Mouse (Mus musculus) testis, adult 2 months (tissue): ENCODE measurements around the gene Gm20388. TPM values are rescaled to one million over a fixed set of nuclear protein-coding genes. Genes with fewer than 3 reads are reported as not detected.
A peak's percentile ranks its signal among the peaks of the same experiment; 100 is the strongest.

ENCODE experiments used
- H3K27ac ChIP-seq: fragments of 200-500 bp; 2 replicates; pipeline ENCODE4 v1.5.1; 2012; ENCODE audit warnings: low read depth, low read length; ENCODE audit not compliant: control insufficient read depth, insufficient read depth
- H3K27me3 ChIP-seq: fragments of 200-500 bp; 2 replicates; pipeline ENCODE4 v1.6.1; 2012; ENCODE audit warnings: mild to moderate bottlenecking, low read length, moderate library complexity; ENCODE audit not compliant: control insufficient read depth, insufficient read depth
- H3K36me3 ChIP-seq: fragments of 200-500 bp; 2 replicates; pipeline ENCODE4 v1.6.1; 2012; ENCODE audit warnings: mild to moderate bottlenecking, low read length; ENCODE audit not compliant: control insufficient read depth, insufficient read depth
- H3K4me1 ChIP-seq: fragments of 200-500 bp; 2 replicates; pipeline ENCODE4 v1.6.1; 2012; ENCODE audit warnings: low read length; ENCODE audit not compliant: control insufficient read depth, insufficient read depth
- H3K4me3 ChIP-seq: fragments of 200-500 bp; 2 replicates; pipeline ENCODE4 v1.5.1; 2012; ENCODE audit warnings: low read depth, mild to moderate bottlenecking, low read length, moderate library complexity, mixed read lengths; ENCODE audit not compliant: control insufficient read depth
- CTCF ChIP-seq: fragments of 200-500 bp; IDR thresholded peaks from 2 replicates; pipeline ENCODE4 v1.5.1; 2012; ENCODE audit warnings: low read depth, mild to moderate bottlenecking, inconsistent platforms, low read length, moderate library complexity; ENCODE audit not compliant: control insufficient read depth, insufficient read depth, insufficient replicate concordance
- POLR2A ChIP-seq: fragments of 200-500 bp; IDR thresholded peaks from 2 replicates; pipeline ENCODE4 v1.6.1; 2012; ENCODE audit warnings: low read depth, mild to moderate bottlenecking, inconsistent platforms, low read length, moderate library complexity; ENCODE audit not compliant: control insufficient read depth
- polyA plus RNA-seq: library from polyadenylated mRNA; depleted of rRNA; stranded (reverse); fragments of >200 nt; gene quantifications from 2 replicates; pipeline ENCODE4 v1.2.3, GENCODE M21; 2012

The Gm20388 gene
- polyA plus RNA-seq, 1 experiment = 5.6 TPM

DNA sequence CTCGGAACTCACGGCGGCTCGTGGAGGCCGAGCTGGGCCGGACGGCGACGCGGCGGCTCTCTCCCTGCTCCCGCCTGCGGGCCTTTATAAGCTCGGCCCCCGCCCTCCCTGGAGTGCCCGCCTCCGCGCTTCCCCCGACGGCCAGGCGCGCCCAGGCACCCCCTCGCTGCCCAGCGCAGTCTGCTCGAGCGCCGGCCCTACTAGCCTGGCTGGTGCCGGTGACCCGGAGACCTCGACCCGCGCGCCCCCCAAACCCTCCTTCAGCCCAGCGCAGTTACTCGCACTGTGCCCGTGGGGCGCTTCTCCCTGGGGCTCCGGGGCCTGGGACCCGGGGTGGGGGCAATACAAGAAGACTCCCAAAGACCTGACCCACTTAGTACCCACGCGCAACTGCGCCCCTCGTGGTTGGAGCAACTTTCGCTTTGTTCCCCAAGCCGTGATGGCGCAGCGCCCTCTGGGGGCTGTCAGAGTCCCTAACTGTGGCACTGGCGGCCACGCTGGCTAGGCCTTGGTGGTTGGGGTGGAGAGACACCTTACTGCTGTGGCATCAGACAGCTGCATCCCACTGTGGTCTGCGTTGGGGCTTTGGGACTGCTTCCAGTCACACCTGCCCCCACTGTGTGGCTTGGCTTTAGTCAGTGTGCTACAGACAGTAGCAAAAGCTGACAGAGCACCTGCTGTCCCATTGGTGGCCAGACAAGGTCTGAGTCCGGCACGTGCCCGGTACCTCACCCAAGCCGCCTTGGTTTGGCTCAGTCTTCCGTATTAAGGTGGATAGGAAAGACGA is 2640.8 kb downstream of the Gm20388 start, which contains the start of gene Piezo1:
Piezo1 (minus strand) TSS at position 65 of the 787 bp plus-strand sequence.
- peaks cover 25% of the 10 kb centered on the region for H3K4me1 ChIP-seq
- H3K36me3 ChIP-seq = no peaks in the 10 kb centered on the region
- H3K27me3 ChIP-seq = no peaks in the 10 kb centered on the region
- peak within 1 kb of the TSS; percentile 72 for H3K4me3 ChIP-seq
- no peak within 1 kb of the TSS for H3K27ac ChIP-seq
- peak; percentile 93 for TF ChIP-seq CTCF
- no peak; the same call in 1 of the 2 replicates for TF ChIP-seq POLR2A

DNA sequence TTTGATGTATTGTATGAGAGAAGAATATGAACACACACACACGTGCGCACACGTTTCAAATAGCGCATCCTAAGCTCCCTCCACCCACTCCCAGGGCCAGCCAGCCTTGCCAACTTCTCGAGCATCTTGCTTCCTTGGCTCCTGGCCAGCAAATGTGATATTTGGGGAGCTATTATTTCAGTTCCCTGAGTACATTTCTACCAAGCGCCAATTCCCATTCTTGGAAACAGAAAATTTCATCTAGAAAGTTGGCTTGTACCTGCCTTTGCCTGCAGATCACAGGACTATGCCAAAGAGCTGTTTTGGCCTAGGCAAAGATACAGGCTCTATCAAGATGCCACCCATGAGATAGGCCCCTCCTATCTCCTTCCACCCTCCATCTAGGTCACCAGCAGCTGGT is 2644.1 kb downstream of the Gm20388 start:
- no peaks in the 10 kb centered on the region for H3K27me3 ChIP-seq
- no peak overlapping the region for H3K27ac ChIP-seq
- H3K4me3 ChIP-seq = no peak overlapping the region
- H3K36me3 ChIP-seq = no peaks in the 10 kb centered on the region
- TF ChIP-seq CTCF (no peak), POLR2A (no peak)
- H3K4me1 ChIP-seq = peaks cover 32% of the 10 kb centered on the region

DNA sequence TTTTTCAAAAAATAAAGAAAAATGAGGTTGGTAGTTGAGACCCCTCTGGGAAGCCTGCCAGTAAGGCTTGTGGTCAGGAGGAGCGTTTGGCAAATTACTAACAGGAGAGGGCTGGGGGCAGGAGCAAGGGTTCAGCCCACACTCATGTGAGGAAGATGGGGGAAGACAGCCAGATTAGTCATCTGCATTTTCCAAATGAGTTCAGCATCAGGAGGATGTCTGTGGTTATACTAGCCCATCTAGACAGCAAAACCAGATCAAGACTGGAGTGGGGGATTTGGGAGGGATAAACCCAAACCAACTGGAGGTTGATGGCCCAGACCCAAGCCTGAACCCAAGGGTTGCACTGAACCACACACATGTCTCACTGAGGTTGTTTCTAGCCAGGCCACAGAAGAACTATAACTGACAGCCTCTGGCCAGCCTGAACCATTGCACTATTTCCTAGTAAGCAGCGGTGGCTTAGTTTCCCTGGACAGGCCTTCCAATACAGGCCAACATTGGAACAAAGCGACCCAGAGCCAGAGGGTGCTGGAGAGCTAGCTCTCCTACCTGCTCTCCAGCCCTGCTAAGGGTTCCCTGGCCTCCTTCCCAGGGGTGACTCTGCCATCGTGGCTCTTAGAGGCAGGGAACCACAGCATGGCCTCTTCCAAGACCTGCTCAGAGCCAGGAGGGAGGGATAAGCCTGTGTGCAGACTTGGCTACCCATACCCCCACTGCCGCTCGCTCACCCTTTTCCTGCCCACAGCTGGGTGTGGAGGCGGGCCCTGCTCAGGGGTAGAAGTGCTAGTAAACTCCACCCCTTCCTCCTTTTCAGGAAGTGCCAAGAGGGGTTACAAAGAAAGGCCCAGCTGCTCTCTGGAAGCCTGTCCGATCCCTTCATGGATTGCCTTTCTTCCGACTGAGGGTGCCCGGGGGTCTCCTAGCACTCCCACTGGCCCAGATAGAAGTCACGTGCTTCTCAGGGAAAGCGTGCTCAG is 2645.7 kb downstream of the Gm20388 start:
- Histone ChIP-seq H3K27ac (no peak overlapping the region), H3K27me3 (no peaks in the 10 kb centered on the region), H3K4me1 (peaks cover 23% of the 10 kb centered on the region), H3K36me3 (no peaks in the 10 kb centered on the region), H3K4me3 (no peak overlapping the region)
- TF ChIP-seq POLR2A = no peak
- no peak for TF ChIP-seq CTCF

DNA sequence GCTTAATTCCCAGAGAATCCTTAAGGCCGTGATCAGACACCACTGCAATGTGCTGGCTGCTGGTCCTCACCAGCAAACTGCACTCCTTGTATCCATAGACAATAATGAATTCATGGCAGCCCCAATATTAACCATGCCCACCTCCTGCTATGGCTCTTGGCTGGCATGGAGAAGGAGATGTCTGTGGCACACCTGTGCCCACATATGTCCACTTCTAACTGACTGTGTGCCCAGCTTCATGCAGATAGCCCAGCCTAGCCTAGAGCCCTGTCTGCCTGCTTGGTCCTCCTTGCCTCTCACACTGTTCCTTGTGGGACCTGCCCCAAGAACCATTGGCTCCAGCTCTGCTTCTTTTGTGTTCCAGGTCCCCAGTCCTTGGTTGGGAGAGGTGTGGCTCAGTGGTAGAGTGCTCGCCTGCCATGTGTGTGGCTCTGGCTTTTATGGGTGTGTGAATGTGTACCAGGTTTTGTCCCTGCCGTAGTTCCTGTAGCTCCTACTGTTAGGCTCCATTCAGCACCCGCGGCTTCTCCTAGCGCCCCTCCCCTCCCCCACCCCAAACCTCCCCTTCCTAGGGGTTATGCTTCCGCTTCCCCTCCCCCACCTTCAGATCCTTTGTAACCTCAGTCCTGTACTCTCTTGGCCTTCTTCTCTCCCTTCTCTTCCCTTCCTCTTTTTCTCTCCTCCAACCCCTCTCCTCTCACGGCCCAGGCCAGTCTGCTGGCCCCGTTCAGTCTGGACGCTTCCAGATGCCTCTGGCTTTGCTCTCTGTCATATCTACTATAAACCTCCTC is 2646.8 kb downstream of the Gm20388 start:
- Histone ChIP-seq H3K4me3 (no peak overlapping the region), H3K27me3 (no peaks in the 10 kb centered on the region), H3K27ac (no peak overlapping the region), H3K36me3 (no peaks in the 10 kb centered on the region), H3K4me1 (peaks cover 16% of the 10 kb centered on the region)
- TF ChIP-seq CTCF = no peak
- TF ChIP-seq POLR2A = no peak

DNA sequence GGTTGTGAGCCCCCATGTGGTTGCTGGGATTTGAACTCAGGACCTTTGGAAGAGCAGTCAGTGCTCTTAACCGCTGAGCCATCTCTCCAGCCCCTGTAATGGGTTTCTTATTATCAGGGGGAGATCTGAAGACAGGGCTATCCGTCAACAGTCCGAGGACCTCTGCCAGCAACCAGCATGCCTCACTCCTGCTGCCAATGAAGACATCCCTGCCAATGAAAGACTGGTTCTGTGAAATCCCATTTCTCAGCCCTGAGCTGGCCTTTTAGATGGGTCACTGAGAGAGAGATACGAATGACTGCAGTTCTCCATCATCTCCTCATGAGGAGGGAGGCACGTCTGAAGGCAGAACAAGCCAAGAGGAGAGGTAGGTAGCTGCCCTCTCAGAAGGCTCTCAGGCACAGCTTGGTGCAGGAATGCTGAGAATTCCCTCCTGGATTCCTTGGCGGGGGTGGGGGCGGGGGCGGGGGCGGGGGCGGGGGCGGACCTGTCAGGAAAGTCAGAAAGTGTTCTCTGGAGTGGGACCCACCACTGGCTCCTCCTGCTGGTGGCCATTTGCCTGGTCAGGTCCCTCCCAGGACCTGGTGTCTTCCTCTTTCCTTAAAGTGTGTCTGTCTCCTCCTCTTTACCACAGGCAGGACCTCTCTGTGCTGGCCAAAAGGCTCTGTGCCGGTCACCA is 2648.2 kb downstream of the Gm20388 start:
- Histone ChIP-seq H3K4me3 (no peak overlapping the region), H3K27ac (no peak overlapping the region), H3K27me3 (no peaks in the 10 kb centered on the region), H3K36me3 (no peaks in the 10 kb centered on the region), H3K4me1 (peaks cover 16% of the 10 kb centered on the region)
- TF ChIP-seq POLR2A (no peak), CTCF (no peak)

DNA sequence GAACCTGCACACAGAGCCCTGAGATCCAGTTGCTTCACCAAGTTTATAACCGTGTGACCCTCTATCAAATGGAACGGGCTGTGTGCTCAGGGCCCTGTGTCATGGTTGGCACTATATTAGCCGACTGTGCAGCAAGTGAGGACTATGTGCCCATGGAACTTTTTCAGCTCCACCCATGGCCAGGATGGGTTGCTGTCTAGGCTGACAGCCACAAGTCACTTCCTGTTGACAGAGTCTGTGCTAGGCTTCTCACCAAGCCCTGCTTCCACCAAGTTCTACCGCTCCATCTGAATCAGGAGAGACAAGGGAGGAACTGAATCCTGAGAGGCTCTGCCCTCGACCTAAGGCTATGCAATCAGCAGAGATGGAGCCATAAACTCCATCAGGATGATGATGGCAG is 2650.6 kb downstream of the Gm20388 start:
- no peak overlapping the region for H3K27ac ChIP-seq
- no peaks in the 10 kb centered on the region for H3K36me3 ChIP-seq
- H3K4me1 ChIP-seq = peaks cover 29% of the 10 kb centered on the region
- no peaks in the 10 kb centered on the region for H3K27me3 ChIP-seq
- no peak for TF ChIP-seq CTCF
- no peak for TF ChIP-seq POLR2A
- H3K4me3 ChIP-seq = no peak overlapping the region
